Mouse (Mus musculus) kidney, embryonic 14.5 days (tissue): Measurements from ENCODE around the gene Ccdc148. TPM values are rescaled to one million over a fixed set of nuclear protein-coding genes. Genes with fewer than 3 reads are reported as not detected.

Experiments
- ATAC-seq: fragments of 200-750 bp; cut with Nextera tagmentation; 2 replicates; pipeline ENCODE4 v1.8.0; 2017; ENCODE audit warnings: moderate number of reproducible peaks, mild to moderate bottlenecking, moderate TSS enrichment, moderate library complexity; ENCODE audit not compliant: low FRiP score, low TSS enrichment
- H3K27ac ChIP-seq: fragments of 300-500 bp; sonication (generic); 2 replicates; pipeline ENCODE4 v1.5.1; 2014; ENCODE audit warnings: low read depth, mild to moderate bottlenecking, low read length, moderate library complexity, mixed read lengths
- H3K27me3 ChIP-seq: fragments of 300-500 bp; sonication (generic); 2 replicates; pipeline ENCODE4 v1.6.1; 2014; ENCODE audit warnings: mild to moderate bottlenecking, low read length; ENCODE audit not compliant: control insufficient read depth, insufficient read depth
- H3K36me3 ChIP-seq: fragments of 300-500 bp; sonication (generic); 2 replicates; pipeline ENCODE4 v1.6.1; 2014; ENCODE audit warnings: low read length, mixed read lengths; ENCODE audit not compliant: control insufficient read depth, insufficient read depth
- H3K4me1 ChIP-seq: fragments of 300-500 bp; sonication (generic); 2 replicates; pipeline ENCODE4 v1.6.1; 2014; ENCODE audit warnings: low read length, mixed read lengths; ENCODE audit not compliant: control insufficient read depth, insufficient read depth
- H3K4me2 ChIP-seq: fragments of 300-500 bp; sonication (generic); replicated peaks from 2 replicates; pipeline ENCODE4 v1.6.1; 2014; ENCODE audit warnings: low read depth, mild to moderate bottlenecking, low read length
- H3K4me3 ChIP-seq: fragments of 300-500 bp; sonication (generic); 2 replicates; pipeline ENCODE4 v1.5.1; 2014; ENCODE audit warnings: mild to moderate bottlenecking, low read length
- H3K9ac ChIP-seq: fragments of 300-500 bp; sonication (generic); 2 replicates; pipeline ENCODE4 v1.6.1; 2014; ENCODE audit warnings: low read depth, mild to moderate bottlenecking, low read length, moderate library complexity
- H3K9me3 ChIP-seq: fragments of 300-500 bp; sonication (generic); 2 replicates; pipeline ENCODE4 v1.6.1; 2016; ENCODE audit warnings: low read length; ENCODE audit not compliant: control insufficient read depth
- WGBS: fragments of 180-500 bp; shearing (Covaris S2); extraction: QIAGEN DNeasy Blood & Tissue Kit; methylation state at CpG from one replicate; pipeline ENCODE4 v1.1.7; 2014; 5-methylcytosine and 5-hydroxymethylcytosine counted together
- polyA plus RNA-seq: library from polyadenylated mRNA; unstranded; fragments of >200 nt; fragmentation: Nextera tagmentation; extraction: Ambion mirVana; gene quantifications from 2 replicates; pipeline ENCODE4 v1.2.1, GENCODE M21; 2014

The Ccdc148 gene
- polyA plus RNA-seq: 1.0 and 1.2 TPM in 2 replicates

DNA sequence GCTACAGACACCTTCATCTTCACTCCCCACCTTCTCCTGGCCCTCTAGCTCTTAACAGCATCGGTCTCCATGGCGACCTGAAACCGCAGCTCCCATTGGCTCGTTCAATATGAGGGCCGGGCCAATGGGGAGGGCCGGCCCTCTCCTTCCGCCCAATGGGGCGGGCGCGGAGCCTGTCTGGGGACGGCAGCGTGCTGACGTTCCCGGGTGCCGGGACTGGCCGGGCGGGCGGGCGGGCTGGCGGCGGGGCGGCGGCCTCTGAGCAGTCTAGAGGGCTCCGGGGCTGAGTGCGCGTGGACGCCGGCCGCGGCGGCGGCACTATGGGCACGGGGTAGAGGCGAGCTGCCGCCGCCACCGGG, at the start of gene Ccdc148, which contains the start of gene Pkp4:
Gene Ccdc148, minus strand, starts transcription at position 79 of the 359 bp plus-strand sequence.
Gene Pkp4, plus strand, starts transcription at position 246 of the 359 bp plus-strand sequence.
- peak; percentile 97 for ATAC-seq
- under 1% methylated on average over 8 of the region's 37 CpGs for WGBS

GRCm38 (mm10) chr2:59208276-59208675, 47.8 kb upstream of the Ccdc148 start:
- Histone ChIP-seq H3K4me2 (no peak overlapping the region), H3K27ac (no peak overlapping the region), H3K4me3 (no peak overlapping the region), H3K9me3 (no peaks in the 10 kb centered on the region), H3K36me3 (no peaks in the 10 kb centered on the region), H3K4me1 (peaks cover 13% of the 10 kb centered on the region), H3K9ac (no peak overlapping the region), H3K27me3 (no peaks in the 10 kb centered on the region)
- 58% methylated on average over 9 of the region's 9 CpGs for WGBS
- no peak for ATAC-seq

More for the DNA sequence above, at the start of gene Ccdc148, which contains the start of gene Pkp4:
- H3K9ac ChIP-seq: peak within 1 kb of the TSS; percentile 82
- H3K9me3 ChIP-seq: no peaks in the 10 kb centered on the region
- no peaks in the 10 kb centered on the region for H3K27me3 ChIP-seq
- H3K4me3 ChIP-seq: peak within 1 kb of the TSS; percentile 88
- peak within 1 kb of the TSS; percentile 86 for H3K27ac ChIP-seq
- no peaks in the 10 kb centered on the region for H3K36me3 ChIP-seq
- H3K4me1 ChIP-seq: peaks cover 14% of the 10 kb centered on the region; the same call in 1 of the 2 replicates
- H3K4me2 ChIP-seq: peak within 1 kb of the TSS; percentile 68

GRCm38 (mm10) chr2:59207725-59208124, 47.2 kb upstream of the Ccdc148 start:
- Histone ChIP-seq H3K4me1 (peaks cover 18% of the 10 kb centered on the region), H3K36me3 (no peaks in the 10 kb centered on the region), H3K4me3 (no peak overlapping the region), H3K27ac (no peak overlapping the region), H3K4me2 (no peak overlapping the region), H3K9ac (no peak overlapping the region), H3K9me3 (no peaks in the 10 kb centered on the region), H3K27me3 (no peaks in the 10 kb centered on the region)
- WGBS: 42% methylated on average over 5 of the region's 5 CpGs
- ATAC-seq: 0 out of 2 replicates have a peak, but pooled peaks have one; percentile 55

DNA sequence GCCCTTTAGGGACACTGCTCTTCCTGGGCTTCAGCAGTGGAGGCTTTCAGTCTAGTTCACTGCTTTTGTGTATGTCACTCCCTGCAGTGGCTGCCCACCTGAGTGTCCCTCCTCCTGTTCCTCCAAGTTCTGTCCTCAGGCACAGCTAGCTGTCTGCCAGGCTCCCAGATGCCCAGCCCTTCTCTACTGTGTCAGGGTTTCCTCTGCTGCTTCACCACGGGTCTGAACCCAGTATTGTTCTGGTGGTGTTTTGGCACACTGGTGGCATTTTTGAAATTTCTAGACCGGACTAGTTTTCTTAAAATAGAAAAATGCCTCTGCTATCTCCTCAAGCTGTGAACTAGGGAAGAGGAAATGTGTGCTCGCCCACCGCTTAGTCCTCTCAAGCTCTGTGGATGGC, 46.8 kb upstream of the Ccdc148 start:
- peaks cover 19% of the 10 kb centered on the region for H3K4me1 ChIP-seq
- ATAC-seq: no peak
- no peak overlapping the region for H3K9ac ChIP-seq
- H3K4me2 ChIP-seq: no peak overlapping the region
- H3K36me3 ChIP-seq: no peaks in the 10 kb centered on the region
- no peaks in the 10 kb centered on the region for H3K9me3 ChIP-seq
- H3K4me3 ChIP-seq: no peak overlapping the region
- H3K27me3 ChIP-seq: no peaks in the 10 kb centered on the region
- no peak overlapping the region for H3K27ac ChIP-seq
- 76% methylated on average over 4 of the region's 4 CpGs for WGBS

GRCm38 (mm10) chr2:59206190-59206589, 45.7 kb upstream of the Ccdc148 start:
- ATAC-seq: no peak
- Histone ChIP-seq H3K4me1 (peaks cover 19% of the 10 kb centered on the region), H3K27ac (no peak overlapping the region), H3K9ac (no peak overlapping the region), H3K36me3 (no peaks in the 10 kb centered on the region), H3K27me3 (no peaks in the 10 kb centered on the region), H3K4me3 (no peak overlapping the region), H3K9me3 (no peaks in the 10 kb centered on the region), H3K4me2 (no peak overlapping the region)
- WGBS: 89% methylated on average over 2 of the region's 2 CpGs

DNA sequence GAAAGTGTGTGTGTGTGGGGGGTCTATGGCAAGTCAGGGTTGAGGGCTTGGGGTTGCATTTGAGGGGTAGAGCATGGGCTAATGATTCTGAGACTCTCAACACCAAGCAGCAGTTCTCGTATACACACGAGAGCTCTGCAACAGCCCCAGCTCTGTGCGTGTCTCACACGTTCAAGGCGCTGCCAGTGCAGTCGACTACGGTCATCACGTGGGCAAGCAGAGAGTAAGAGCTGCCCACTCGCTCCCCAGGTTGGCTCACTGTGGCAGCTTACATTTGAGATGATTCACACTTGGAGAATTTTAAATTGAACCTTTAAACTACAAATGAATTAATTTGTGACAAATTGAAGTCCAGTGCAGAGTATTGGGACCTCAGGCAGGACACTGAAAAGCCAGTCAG, 44.6 kb upstream of the Ccdc148 start:
- Histone ChIP-seq H3K4me3 (no peak overlapping the region), H3K9me3 (no peaks in the 10 kb centered on the region), H3K36me3 (no peaks in the 10 kb centered on the region), H3K27me3 (no peaks in the 10 kb centered on the region), H3K4me2 (no peak overlapping the region), H3K4me1 (peaks cover 19% of the 10 kb centered on the region), H3K9ac (no peak overlapping the region), H3K27ac (no peak overlapping the region)
- ATAC-seq: no peak
- WGBS: 90% methylated on average over 9 of the region's 9 CpGs

DNA sequence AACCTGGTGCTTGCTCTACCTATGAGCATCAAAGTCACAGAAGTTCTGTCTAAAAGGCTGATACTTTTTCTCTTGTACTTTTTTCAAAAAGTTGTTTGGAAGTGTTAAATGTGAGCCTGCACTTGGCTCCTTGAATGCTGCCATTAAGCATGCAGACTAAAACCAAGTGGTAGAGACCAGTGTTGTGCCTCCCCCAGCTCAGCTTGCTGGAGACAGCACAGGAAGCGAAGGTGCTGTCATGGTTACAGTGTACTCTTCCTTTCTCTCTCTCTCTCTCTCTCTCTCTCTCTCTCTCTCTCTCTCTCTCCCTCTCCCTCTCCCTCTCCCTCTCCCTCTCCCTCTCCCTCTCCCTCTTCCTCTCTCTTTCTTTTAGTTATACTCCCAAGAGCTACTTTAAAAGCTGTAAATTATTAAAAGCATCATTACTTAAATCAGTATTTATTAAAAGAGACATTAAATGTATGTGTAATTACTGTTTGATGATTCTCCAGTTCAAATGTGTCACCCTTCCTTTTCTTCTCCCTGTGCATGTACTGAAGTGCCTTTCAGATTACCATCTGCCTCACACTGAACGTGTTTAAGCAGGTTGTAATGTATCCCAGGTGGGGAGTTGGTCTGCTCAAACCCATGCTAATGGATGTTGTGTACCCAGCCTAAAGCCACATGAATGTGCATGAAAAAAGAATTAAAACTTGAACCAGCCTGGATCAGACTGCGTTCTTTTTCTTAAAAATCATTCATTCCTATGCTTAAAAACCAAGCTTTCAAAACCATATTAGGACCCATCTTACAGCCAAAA, 43.3 kb upstream of the Ccdc148 start:
- Histone ChIP-seq H3K9me3 (no peaks in the 10 kb centered on the region), H3K4me3 (no peak overlapping the region), H3K27ac (no peak overlapping the region), H3K4me1 (peaks cover 19% of the 10 kb centered on the region), H3K9ac (no peak overlapping the region), H3K36me3 (no peaks in the 10 kb centered on the region), H3K27me3 (no peaks in the 10 kb centered on the region), H3K4me2 (no peak overlapping the region)
- peak; percentile 66; the same call in 1 of the 2 replicates for ATAC-seq
- WGBS: 59% methylated on average over 3 of the region's 3 CpGs

DNA sequence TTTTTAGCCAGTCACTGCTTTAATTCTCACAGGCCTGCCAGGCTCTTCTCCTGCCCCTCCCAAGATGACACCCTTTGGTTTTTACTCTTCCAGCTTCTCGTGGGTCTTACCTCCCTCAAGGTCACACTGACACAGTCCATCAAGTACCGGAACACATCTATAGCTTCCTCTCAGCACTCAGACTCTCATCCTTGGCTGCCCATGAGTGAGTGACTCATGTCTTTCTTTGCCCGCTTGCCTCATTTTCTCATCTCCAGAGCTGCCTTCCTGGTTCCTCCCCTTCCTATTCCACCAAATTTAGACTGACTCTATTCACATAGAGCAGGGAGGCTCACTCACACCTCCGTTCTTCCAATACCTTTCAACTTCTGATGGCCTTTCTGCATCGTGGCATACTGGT, 42.4 kb upstream of the Ccdc148 start:
- WGBS: 42% methylated on average over 5 of the region's 5 CpGs
- ATAC-seq: peak; percentile 15; the same call in 1 of the 2 replicates
- Histone ChIP-seq H3K4me1 (peaks cover 16% of the 10 kb centered on the region), H3K4me2 (no peak overlapping the region), H3K27ac (no peak overlapping the region), H3K9ac (no peak overlapping the region), H3K27me3 (no peaks in the 10 kb centered on the region), H3K9me3 (no peaks in the 10 kb centered on the region), H3K36me3 (no peaks in the 10 kb centered on the region), H3K4me3 (no peak overlapping the region)

GRCm38 (mm10) chr2:59200511-59200910, 40.0 kb upstream of the Ccdc148 start:
- Histone ChIP-seq H3K27ac (no peak overlapping the region), H3K27me3 (no peaks in the 10 kb centered on the region), H3K4me3 (no peak overlapping the region), H3K9me3 (no peaks in the 10 kb centered on the region), H3K36me3 (no peaks in the 10 kb centered on the region), H3K4me1 (peaks cover 9% of the 10 kb centered on the region; the same call in 1 of the 2 replicates), H3K9ac (no peak overlapping the region), H3K4me2 (no peak overlapping the region)
- no peak for ATAC-seq
- 61% methylated on average over 3 of the region's 3 CpGs for WGBS
